Mouse (Mus musculus): ENCODE measurements around the gene Nyx. TPM values are rescaled to one million over a fixed set of nuclear protein-coding genes. Genes with fewer than 3 reads are reported as not detected.

The Nyx gene
- total RNA-seq, 2 experiments from 2014 or later = 0.54 to 1.1 TPM

DNA sequence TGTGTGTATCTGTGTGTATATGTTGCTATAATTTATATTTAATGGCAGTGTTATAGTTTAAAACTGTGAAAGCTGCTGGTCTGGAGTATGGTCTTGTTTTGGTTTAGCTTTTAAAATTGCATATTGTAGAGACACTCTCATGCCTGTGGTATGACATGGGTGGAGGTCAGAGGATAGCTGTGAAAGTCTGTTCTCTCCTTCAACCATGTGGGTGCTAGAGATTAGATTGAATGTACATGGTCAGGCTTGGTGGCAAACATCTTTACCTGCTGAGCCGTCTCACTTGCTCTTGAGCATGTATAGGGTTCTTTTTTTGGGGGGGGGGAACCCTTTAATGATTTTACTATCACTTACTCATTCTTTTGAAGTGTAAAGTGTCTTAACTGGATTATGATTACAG lies 23.9 kb downstream of the Nyx start:
- intact Hi-C loops (cut with DNase I) = no loop called here
- DNase-seq = no peak

DNA sequence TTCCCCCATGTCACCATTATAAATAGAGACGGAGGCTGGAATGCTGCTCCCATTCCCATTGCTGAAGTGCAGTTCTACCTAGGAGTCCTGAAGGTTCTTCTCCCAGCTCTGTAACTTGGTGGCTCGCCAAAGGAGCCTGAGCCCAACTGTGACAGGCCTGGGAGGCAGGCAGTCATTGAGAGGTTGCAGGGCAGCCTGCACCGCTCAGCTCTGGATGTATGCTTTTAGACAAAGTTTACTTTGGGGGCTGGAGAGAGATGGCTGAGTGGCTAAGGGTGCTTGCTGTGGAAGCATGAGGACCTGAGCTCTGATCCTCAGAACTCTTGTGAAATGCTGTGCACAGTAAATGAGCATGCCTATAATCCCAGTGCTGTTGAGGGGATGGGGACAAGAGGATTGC lies 25.0 kb downstream of the Nyx start:
- intact Hi-C loops (cut with DNase I) = no loop called here
- DNase-seq = no peak

DNA sequence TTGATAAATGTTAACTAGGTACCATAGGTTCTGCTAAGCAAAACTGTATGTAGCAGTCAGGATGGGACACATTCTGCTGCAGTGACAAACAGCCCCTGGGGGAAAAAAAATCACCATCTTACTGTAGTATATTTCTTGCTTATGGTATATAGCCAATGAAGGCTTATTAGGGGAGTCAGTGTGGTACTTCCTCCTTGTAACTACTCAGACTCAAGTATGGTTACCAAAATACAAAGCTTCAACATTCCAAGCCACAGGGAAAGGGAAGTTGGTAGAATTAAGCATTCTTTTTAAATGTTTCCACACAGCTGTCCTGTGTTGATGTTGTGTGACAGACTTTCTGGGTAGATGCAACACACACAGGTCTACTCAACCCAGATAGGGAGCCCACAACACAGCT lies 27.0 kb downstream of the Nyx start:
- no peak for DNase-seq
- intact Hi-C loops (cut with DNase I) = no loop called here

DNA sequence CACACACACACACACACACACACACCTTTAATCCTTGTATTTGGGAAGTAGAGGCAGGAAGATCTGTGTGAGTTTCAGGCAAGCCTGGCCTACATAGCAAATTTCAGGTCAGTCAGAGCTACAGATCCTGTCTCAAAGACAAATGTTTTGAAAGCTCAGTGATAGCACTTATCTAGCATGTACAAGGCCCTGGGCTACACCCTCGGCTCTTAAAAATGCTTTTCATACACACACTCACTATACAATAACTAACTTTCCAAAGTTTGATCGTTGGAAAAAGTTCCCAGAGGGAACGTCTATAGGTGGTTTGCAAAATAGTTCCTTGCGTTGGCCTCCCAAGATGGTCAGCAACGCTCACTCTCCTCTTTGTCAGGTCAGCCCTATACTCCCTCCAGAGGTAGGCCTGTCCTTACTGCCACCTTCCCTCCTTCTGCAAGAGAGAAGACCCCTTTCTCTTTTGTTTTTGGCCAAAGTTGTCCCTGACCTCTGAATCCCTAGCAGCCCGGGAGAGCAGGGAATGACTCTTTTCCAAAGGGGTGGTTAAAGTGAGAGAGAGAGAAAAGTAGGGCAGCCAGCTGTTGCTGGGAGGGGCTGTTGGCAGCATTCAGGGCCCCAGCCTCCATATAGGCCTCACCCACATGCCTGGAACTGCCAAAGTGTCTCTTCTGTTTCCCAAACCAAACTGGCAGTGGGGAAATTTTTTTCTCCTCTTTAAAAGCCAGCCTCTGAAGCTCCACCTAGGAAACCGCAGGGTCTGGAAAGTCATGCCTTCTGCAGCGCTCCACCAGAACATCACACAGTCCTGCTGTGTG lies 29.2 kb downstream of the Nyx start:
- DNase-seq = no peak
- intact Hi-C loops (cut with DNase I) = no loop called here

DNA sequence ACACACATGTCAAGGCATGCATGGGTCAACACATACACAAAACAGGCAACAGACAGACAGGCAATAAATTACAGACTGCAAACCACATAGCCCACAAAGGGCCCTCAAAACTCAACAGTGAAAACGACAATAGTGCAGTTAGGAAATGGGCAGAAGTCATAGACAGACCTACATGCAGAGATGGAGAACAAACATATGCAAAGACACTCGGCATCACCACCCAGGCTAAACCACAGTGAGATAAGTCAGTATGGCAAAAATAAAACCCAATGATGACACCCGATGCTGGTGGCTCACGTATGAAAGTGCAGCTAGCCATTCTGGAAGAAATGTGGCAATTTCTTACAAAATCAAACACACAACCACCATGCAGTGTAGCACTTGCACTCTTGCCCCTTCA lies 34.4 kb downstream of the Nyx start:
- DNase-seq = no peak
- intact Hi-C loops (cut with DNase I) = no loop called here

DNA sequence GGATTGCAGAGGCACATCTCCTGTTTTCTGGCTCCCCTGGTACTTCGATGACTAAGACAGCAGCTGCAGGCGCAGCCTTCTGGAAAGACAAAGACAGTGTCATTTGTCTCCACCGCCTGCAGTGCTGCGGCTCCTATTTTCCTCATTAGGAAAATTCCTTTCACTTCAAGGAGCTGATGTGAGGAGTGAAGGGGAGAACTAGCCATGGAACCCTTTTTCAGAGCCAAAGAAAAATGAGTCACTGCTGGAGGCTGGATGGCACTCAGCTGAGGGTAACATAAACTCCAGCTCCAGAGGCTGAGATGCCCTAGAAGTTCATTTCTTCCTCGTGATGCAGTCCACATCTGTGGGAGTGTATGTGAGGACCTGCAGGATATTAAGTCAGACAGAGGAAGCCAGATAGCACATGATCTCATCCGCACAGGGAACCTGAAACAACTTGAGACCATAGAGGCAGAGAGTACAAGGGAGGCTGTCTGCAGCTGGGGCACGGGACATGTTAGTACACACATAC lies 37.0 kb downstream of the Nyx start:
- intact Hi-C loops (cut with DNase I) = no loop called here
- DNase-seq = peak; percentile 22

DNA sequence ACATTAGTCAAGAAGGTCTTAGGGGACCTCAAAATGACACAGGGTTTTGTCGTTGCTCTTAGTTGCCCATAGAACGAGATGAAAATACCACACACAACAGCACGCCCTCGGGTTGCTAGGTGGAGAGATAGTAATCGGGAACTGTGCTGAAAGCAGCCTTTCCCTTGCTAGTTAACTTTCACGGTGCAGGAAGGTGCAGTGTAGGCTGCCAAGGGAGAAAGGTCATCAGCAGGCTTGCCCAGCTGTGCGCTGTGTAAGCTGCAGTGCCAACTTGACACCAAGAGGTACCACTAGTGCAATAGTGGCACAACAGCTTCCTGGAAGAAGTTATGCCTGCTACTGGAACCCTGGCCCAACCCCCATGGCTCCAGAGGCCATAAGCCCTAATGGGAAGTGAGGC lies 38.5 kb downstream of the Nyx start:
- intact Hi-C loops (cut with DNase I) = no loop called here
- DNase-seq = no peak

DNA sequence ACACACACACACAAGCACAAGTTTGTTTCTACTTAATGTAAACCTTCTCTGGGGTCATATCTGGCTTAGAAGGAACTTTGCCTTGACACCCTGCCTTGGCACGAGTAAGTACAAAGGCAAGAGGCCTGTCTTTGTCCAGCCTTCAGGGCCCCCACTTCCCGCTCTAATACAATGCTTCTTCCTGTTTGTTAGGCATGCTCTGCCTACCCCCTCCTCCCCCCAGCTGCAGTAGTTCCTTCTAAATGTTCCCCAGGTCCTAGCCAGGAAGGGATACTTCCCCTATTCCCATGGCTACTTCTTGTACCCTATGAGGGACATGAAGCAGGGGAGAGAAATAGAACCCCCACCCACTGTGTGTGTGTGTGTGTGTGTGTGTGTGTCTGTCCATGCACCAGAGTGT lies 40.5 kb downstream of the Nyx start:
- DNase-seq = no peak

DNA sequence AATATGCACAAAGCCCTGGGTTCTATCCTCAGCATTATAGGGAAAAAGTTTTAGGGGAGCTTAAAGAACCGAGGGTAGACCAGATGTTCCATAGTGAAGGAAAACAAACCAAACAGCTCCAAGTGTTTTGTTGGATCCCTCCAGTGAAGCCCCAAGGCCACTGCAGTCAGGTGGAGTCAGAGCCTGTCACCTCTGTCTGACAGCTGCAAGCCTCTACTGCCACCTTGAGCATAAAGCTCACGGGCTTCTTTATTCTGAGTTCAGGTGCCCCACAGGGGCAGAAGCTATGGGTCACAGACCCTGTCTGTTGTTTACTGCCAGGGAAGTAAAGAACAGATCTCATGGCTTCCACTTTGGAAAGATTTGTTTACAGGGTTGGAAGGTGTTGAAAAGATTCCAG lies 47.2 kb downstream of the Nyx start:
- intact Hi-C loops (cut with DNase I) = no loop called here
- no peak for DNase-seq

More for the DNA sequence above, 40.5 kb downstream of the Nyx start:
- intact Hi-C loops (cut with DNase I) = no loop called here

DNA sequence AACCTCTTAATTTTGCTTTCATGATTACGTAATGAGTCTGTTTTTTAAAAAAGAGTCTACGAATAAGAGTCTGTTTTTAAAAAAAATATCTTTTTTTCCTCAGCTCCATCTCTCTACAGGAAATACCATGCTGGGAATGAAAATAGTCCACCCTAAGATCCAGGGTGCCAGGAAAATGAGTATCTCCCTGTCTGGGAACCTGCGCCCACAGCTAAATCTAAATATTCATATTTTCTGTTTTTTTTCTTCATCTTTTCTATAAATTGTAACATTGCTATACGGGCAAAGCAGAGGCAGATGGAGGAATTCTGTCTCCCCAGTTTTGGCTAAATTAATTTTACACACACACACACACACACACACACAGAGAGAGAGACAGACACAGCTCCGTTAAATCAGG lies 48.0 kb downstream of the Nyx start:
- intact Hi-C loops (cut with DNase I) = no loop called here
- no peak for DNase-seq

DNA sequence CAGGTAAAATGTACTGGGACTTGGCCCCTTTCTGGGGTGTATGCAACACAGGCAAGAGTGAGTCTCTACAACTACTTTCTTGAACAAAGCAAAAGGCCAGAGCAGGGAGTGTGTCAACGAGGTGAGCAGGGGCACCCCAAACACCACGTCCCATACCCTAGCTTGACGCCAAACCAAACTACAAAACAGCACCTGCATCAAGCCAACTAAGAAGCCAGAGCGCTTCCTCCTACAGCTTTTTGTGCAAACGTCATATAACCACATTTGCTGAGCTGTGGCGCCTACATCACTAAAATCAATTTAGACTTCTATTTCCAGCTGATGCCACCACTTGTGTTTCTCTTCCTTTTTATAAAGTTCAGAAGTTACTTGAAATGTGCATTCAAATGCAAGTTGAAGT lies 50.5 kb downstream of the Nyx start:
- intact Hi-C loops (cut with DNase I) = no loop called here
- DNase-seq = no peak

DNA sequence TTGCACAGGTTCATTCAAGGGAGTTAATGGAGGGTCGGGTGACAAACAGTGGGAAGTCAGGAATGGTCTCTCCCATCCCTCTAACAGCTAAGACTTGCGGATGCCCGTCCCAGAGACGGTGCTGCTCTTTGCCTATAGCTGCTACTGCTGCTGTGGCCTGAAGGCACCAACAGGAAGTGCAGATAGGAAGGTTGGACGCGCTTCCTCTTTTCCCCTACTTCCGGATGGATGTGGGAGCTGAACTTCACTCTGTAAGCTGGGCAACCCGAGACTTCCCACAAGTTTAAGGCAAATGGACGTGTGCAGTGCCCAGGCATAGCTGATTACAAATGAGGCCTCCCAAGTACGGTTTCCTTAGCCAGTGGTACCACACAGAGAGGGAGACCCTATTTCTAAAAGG lies 52.1 kb downstream of the Nyx start:
- DNase-seq = no peak
- intact Hi-C loops (cut with DNase I) = no loop called here

DNA sequence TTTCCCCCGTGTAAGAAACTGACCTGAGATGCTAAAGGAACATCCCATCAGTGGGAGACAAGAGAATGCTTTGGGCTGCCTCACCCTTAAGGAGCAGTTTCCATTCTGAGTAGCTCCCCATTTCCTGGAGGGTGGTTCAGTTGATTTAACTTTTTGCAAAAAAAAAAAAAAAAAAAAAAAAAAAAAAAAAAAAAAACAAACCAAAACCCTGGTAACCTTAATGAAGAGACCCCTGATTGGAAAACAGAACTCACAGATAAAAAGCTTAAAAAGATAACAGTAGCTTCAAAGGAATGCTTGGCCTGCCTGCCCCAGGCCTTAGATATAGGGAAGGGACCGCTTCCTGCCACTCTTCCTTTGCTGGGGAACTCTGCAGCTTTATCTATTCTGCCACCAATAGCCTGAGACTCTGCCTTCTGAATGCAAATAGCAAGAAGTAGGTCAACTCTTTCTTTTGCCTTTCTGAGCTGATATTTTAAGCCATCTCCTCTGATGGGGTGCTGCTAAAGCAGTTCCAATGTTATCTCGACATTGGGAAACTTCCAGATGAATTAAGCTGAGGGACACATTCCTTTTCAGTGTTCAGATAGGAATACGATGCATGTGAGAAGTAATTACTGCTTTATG lies 53.0 kb downstream of the Nyx start:
- no peak for DNase-seq
- intact Hi-C loops (cut with DNase I) = no loop called here

DNA sequence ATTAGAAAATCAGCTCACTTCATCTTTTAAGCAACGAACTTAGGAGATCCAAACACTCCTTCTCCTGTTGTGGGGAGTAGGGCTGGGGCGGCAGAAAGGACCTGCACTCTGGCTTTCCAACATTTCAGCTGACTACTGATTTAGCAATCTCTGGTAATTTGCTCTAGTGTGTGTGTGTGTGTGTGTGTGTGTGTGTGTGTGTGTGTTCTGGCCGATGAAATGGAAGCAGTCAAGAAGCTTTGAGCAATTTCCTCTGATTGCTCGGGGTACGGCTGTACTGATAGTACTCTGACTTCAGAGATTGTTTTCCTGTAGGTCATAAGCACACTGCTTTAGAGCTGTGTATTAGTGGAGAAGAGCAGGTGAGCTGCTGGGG lies 53.5 kb downstream of the Nyx start:
- intact Hi-C loops (cut with DNase I) = no loop called here
- no peak for DNase-seq

DNA sequence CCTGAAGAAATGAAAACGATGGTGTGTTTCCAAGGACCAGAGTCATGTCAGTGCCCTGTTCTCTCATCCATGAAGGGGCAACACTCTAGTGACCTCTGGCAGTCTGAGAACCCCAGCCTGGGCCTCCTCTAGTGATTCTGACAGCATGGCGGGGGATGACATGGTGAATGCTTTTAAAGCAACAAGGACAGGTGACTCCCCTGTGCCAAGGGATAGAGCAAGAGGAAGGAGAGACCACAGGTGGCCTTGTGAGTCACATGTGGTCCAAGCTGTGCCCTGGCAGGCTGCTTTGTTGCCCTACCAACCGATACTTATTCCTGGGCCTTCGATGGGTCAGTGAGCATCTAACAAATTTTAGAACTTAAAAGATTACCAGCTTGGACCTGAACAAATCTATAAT lies 54.7 kb downstream of the Nyx start:
- intact Hi-C loops (cut with DNase I) = no loop called here

DNA sequence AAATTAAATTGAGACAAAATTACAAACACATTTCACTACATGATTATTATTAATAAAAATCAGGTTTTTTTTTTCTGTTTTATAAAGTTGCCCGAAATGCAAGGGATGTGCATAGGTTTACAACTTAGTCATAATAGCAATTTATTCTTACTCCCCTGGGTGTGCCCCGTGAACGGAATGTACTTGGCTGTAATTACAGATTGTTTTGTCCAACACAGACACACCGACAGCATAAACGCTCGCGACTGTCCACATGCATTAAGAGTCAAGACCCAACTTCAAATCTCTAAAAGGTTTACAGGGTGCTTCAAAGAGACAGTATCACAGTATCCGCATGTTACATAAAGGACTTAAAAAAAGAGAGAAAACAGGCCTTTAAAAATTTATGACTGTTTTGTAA lies 55.4 kb downstream of the Nyx start:
- DNase-seq = no peak
- intact Hi-C loops (cut with DNase I) = no loop called here

More for the DNA sequence above, 54.7 kb downstream of the Nyx start:
- DNase-seq = no peak

Other genes starting within 250 kb of the Nyx start
- 100 to 1,000 TPM; 176 to 216 TPM for gene Ddx3x, start 185.1 kb upstream of the Nyx start, total RNA-seq (2021)
- 1 to 10 TPM; 4.0 to 4.1 TPM for gene Gpr34, start 166.0 kb downstream of the Nyx start, total RNA-seq (2021)
- not detected for gene Gpr82, start 195.3 kb downstream of the Nyx start, total RNA-seq (2021)

Data from left cerebral cortex, postnatal 4 days (tissue).